Mouse (Mus musculus) liver, adult 2 months (tissue): Measurements from ENCODE around the gene Nfkb2. TPM values are rescaled to one million over a fixed set of nuclear protein-coding genes. Genes with fewer than 3 reads are reported as not detected.

Experiments
- DNase-seq: peaks from one replicate; pipeline ENCODE4 v3.0.0-alpha.2; 2011; ENCODE audit warnings: low read depth, low spot score; ENCODE audit errors: extremely low read depth
- H3K27ac ChIP-seq: fragments of 200-500 bp; replicated peaks from 2 replicates; pipeline ENCODE4 v1.5.1; 2012; ENCODE audit warnings: low read depth, mild to moderate bottlenecking, control low read depth, inconsistent platforms, low read length; ENCODE audit not compliant: insufficient read depth
- H3K27me3 ChIP-seq: fragments of 200-500 bp; 2 replicates; pipeline ENCODE4 v1.6.1; 2012; ENCODE audit warnings: mild to moderate bottlenecking, moderate library complexity, low read length, inconsistent platforms; ENCODE audit not compliant: control insufficient read depth, insufficient read depth
- H3K36me3 ChIP-seq: fragments of 200-500 bp; 2 replicates; pipeline ENCODE4 v1.6.1; 2012; ENCODE audit warnings: low read length, inconsistent platforms; ENCODE audit not compliant: control insufficient read depth, insufficient read depth
- H3K4me1 ChIP-seq: fragments of 200-500 bp; 2 replicates; pipeline ENCODE4 v1.6.1; 2011; ENCODE audit warnings: low read length; ENCODE audit not compliant: control insufficient read depth, insufficient read depth
- H3K4me3 ChIP-seq: fragments of 200-500 bp; 2 replicates; pipeline ENCODE4 v1.5.1; 2011; ENCODE audit warnings: low read depth, mild to moderate bottlenecking, control low read depth, low read length, moderate library complexity; ENCODE audit not compliant: insufficient read depth
- H3K79me2 ChIP-seq: fragments of 200-500 bp; 2 replicates; pipeline ENCODE4 v1.6.1; 2012; ENCODE audit warnings: inconsistent platforms, mild to moderate bottlenecking, low read length, moderate library complexity; ENCODE audit not compliant: control insufficient read depth, insufficient read depth
- H3K9ac ChIP-seq: fragments of 200-500 bp; 2 replicates; pipeline ENCODE4 v1.6.1; 2012; ENCODE audit warnings: low read depth, mild to moderate bottlenecking, control low read depth, inconsistent platforms, low read length
- CTCF ChIP-seq: fragments of 200-500 bp; IDR thresholded peaks from 2 replicates; pipeline ENCODE4 v1.5.1; 2011; ENCODE audit warnings: low read depth, low read length, control low read depth
- POLR2A ChIP-seq: fragments of 200-500 bp; IDR thresholded peaks from 2 replicates; pipeline ENCODE4 v1.6.1; 2011; ENCODE audit warnings: low read length, control low read depth; ENCODE audit not compliant: insufficient read depth; ENCODE audit errors: extremely low read depth
- WGBS: fragments of 180-500 bp; shearing (Covaris S2); methylation state at CpG from one replicate; pipeline ENCODE4 v1.1.7; 2018; 5-methylcytosine and 5-hydroxymethylcytosine counted together
- polyA plus RNA-seq: library from polyadenylated mRNA; depleted of rRNA; stranded (reverse); fragments of >200 nt; gene quantifications from 2 replicates; pipeline ENCODE4 v1.2.3, GENCODE M21; 2012
- total RNA-seq: library from RNA; depleted of rRNA; stranded (reverse); fragments of >200 nt; gene quantifications from 2 replicates; pipeline ENCODE4 v1.2.3, GENCODE M21; 2014

Nfkb2 gene
- total and polyA plus RNA-seq, 2 experiments, result 3.7 to 9.3 TPM

DNA sequence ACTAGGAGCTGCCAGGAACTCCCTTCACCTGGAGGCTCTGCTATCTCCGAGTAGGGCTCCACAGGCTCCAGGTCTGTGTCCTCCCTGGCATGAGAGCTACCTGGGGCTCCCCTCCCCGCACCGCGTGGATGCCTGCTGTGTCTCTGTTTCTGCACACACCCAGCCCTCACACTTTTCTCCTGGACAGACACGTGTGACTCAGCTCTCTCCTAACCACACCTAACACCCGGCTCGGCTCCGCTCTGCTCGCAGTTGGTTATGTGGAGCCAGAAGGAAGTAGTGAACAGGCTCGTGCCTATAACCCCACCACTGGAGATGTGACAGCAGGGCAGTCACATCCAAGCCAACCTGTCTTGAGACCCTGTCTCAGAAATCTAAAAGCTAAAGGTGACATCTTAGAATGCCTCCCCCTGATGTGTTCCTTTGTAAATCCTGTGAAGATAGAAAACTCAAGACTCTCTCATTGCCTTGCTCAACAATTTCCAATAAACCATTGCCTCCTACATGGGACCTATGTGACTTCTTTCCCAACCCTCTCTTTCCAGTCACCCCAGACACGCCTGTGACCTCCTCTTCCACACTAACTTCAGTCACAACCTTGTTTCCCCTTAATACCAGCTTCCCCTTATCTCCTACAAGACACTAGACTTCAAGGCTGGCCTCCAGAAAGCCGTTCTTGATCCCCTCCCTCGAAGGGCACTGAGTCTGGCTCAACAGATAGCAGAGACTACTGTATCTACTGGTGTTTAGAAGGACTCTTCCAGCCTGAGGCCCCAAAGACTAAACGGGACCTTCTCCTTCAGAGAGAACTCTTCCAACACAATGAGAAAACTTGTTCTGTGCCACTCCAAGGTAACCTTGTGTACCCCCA, 11.0 kb downstream of the Nfkb2 start:
- TF ChIP-seq POLR2A (no peak), CTCF (no peak)
- Histone ChIP-seq H3K79me2 (no peaks in the 10 kb centered on the region), H3K27me3 (peaks cover 40% of the 10 kb centered on the region), H3K27ac (no peak overlapping the region), H3K4me3 (no peak overlapping the region), H3K36me3 (no peaks in the 10 kb centered on the region; the same call in 1 of the 2 replicates), H3K9ac (no peak overlapping the region), H3K4me1 (no peaks in the 10 kb centered on the region)
- DNase-seq, result no peak
- 41% methylated on average over 14 of the region's 14 CpGs for WGBS

DNA sequence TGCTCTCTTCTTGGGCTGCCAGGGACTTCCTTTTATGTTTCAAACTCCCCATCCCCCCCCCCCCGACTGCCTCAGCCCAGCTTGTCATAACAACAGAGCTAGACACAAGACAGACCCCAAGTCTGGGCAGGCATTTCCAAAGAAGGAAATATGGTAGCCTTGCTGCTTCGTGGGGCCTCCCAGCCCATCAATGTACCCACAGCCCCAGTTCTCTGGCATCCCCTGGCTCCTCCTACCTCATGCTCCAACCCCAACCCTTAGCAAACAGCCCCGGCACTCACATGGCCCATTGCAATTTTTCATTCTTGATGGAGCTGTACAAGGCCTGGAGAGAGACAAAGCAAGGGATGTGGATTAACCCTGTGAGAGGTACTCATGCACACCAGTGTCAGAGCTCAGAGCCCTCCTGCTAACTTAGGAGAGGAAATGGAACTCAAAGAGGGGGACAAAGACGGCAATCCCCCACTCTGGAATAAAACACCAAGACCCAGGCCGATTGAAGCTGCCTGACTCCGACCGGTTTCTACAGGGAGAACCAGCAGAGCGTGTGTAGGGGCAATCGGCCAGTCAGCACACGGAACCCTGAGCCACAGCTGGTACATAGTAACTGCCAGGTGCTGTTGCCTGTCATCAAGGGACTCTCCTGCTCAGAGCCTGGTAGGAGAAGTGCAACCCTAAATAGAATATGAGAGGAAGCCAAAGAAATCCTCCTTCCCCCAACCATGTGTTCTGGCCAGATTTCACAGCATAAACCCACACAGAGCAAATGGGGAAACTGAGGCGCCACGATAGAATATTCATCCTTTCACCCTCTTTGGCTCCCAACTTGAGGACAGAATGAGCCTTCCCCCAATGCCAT, 11.9 kb downstream of the Nfkb2 start:
- no peak for TF ChIP-seq POLR2A
- no peak for TF ChIP-seq CTCF
- H3K27ac ChIP-seq, result no peak overlapping the region
- DNase-seq, result no peak
- no peaks in the 10 kb centered on the region for H3K36me3 ChIP-seq
- H3K4me1 ChIP-seq, result no peaks in the 10 kb centered on the region
- no peaks in the 10 kb centered on the region for H3K79me2 ChIP-seq
- H3K9ac ChIP-seq, result no peak overlapping the region
- H3K4me3 ChIP-seq, result no peak overlapping the region
- 59% methylated on average over 12 of the region's 12 CpGs for WGBS
- H3K27me3 ChIP-seq, result peaks cover 40% of the 10 kb centered on the region

DNA sequence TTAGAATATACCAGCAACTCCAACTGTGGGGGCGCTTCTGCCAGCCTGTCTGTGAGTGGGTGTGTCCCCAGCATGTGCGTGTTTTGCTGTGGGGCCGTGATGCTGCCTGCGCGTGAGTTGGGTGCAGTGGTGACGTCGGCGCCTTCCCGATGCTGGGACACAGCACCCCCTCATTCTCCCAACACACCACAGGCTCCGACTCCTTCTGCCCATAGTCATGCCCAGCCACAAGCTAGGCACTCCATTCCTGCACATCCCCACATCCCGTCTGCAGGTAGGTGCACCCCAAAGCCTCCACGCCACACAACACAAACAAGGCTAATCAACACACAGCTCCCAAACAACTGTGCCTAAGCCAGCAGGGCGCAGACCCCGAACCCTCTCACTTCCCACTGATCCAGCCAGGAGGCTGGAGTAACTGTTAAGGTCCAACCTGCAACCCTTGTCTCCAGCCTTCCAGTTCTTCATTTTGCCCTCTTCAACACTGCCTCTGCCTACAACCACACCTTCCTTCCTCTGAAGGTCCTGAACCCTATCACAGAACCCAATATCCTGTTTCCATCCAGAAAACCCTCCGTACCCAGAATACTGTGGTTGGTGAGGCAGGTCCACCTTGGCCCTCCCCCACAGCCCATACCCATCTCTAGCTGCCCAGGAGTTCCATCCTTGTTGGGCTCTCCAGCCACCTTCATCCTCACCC, 12.9 kb downstream of the Nfkb2 start:
- no peak overlapping the region for H3K9ac ChIP-seq
- no peaks in the 10 kb centered on the region for H3K36me3 ChIP-seq
- no peaks in the 10 kb centered on the region for H3K79me2 ChIP-seq
- TF ChIP-seq POLR2A (no peak), CTCF (no peak)
- no peak overlapping the region for H3K4me3 ChIP-seq
- WGBS, result 34% methylated on average over 15 of the region's 15 CpGs
- H3K27ac ChIP-seq, result no peak overlapping the region
- DNase-seq, result no peak
- no peaks in the 10 kb centered on the region for H3K4me1 ChIP-seq
- H3K27me3 ChIP-seq, result peaks cover 41% of the 10 kb centered on the region

DNA sequence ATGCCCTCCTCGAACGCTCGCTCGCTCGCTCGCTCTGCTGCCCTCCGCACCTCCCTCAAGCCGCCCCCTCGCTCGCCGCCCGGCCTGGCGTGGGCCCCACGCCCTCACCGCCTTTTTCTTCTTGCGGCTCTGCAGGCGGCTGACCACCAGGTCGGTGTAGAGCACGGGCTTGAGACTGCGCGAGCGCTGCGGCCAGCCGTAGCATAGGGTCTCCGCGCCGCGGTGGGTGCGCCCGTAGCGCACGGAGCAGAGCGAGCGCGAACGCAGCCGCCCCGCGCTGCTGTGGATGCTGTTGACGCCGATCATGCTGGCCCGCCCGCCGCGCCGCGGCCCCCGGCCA, 13.4 kb downstream of the Nfkb2 start:
- H3K9ac ChIP-seq, result no peak overlapping the region
- H3K4me3 ChIP-seq, result no peak overlapping the region
- H3K27ac ChIP-seq, result no peak overlapping the region
- no peaks in the 10 kb centered on the region for H3K36me3 ChIP-seq
- no peaks in the 10 kb centered on the region for H3K4me1 ChIP-seq
- 6% methylated on average over 48 of the region's 48 CpGs for WGBS
- peaks cover 44% of the 10 kb centered on the region for H3K27me3 ChIP-seq
- no peak for DNase-seq
- no peaks in the 10 kb centered on the region for H3K79me2 ChIP-seq
- no peak for TF ChIP-seq POLR2A
- TF ChIP-seq CTCF, result no peak

DNA sequence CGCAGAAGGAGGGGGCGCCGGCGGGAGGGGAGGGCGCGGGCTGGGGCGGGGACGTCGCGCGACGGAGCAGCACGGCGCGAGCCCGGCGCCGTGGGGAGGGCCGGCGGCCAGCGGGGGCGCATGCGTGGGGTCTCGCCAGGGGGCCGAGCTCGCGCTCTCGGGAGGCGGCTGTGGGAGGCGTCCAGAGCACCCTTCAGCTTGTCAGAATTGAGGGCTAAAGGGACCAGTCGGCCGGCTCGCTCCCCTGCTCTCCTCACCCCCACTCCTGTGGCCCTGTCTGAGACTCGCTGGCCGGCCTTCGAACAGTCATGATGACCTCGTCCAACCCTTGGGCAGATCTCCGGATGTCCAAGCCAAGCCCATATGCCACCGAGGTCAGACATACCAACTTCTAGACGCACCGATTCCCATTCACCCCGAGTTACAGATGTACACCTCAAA, 13.9 kb downstream of the Nfkb2 start:
- H3K27me3 ChIP-seq, result peaks cover 44% of the 10 kb centered on the region
- H3K36me3 ChIP-seq, result no peaks in the 10 kb centered on the region
- no peak overlapping the region for H3K9ac ChIP-seq
- H3K79me2 ChIP-seq, result no peaks in the 10 kb centered on the region
- TF ChIP-seq POLR2A (no peak), CTCF (no peak)
- no peak for DNase-seq
- no peaks in the 10 kb centered on the region for H3K4me1 ChIP-seq
- H3K27ac ChIP-seq, result no peak overlapping the region
- 4% methylated on average over 36 of the region's 42 CpGs for WGBS
- no peak overlapping the region for H3K4me3 ChIP-seq
